Comparison of ENCODE assay signal across 11 mouse cellular contexts in the genomic region with DNA sequence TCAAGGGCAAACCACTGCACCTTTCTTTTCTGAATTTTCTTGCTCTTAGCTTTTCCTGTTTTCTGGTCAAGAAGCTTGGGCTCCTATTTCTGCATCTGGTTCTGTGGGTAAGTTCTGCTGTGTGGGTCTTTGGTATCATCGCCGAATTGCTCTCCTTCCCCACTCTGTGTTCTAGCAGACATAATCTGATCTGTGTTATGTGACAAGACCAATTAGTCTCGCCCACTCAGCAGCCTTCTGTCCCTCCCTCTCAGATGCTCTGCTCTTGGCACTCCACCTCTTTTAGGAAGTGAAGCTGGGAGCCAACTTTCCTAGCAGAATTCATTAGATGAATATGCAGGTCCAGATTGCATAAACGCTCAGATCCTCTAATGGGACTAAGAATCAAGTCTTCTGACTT.
DNase-seq lines count a peak whose midpoint lies in the region; ATAC-seq lines count a peak whose summit lies in the region.
"Had no signal": no experiment of that assay in that cellular context is flagged by ENCODE, and none has a peak within 500 bp of the region (broad histone marks: within the 10 kb centered on the region; RNA-seq: fewer than 3 reads in every experiment).

No protein-coding gene starts in this region.

- H3K36me3 ChIP-seq in forebrain, embryonic 14.5 days (ENCODE audit: control insufficient read depth, insufficient read depth, low read length): no peaks in the 10 kb centered on the region
- no peaks in the 10 kb centered on the region for H3K36me3 ChIP-seq in forebrain, embryonic 11.5 days (ENCODE audit: control insufficient read depth, insufficient read depth, low read length)
- H3K36me3 ChIP-seq in midbrain, embryonic 12.5 days: no peaks in the 10 kb centered on the region
- H3K36me3 ChIP-seq in midbrain, embryonic 16.5 days (ENCODE audit: control insufficient read depth, insufficient read depth, low read length): no peaks in the 10 kb centered on the region

- 68% methylated on average over 4 of the region's 4 CpGs for WGBS in forebrain, embryonic 14.5 days
- 85% methylated on average over 4 of the region's 4 CpGs for WGBS in forebrain, embryonic 11.5 days
- WGBS in midbrain, embryonic 12.5 days: 61% methylated on average over 4 of the region's 4 CpGs
- 50% methylated on average over 4 of the region's 4 CpGs for WGBS in midbrain, embryonic 16.5 days

- peak; percentile 44 for DNase-seq in forebrain, embryonic 14.5 days (ENCODE audit: low spot score)
- DNase-seq in forebrain, embryonic 11.5 days (ENCODE audit: low spot score): no peak
- peak; percentile 94 for DNase-seq in layer of hippocampus, adult 9-11 months
- DNase-seq in right cerebral cortex, postnatal 4 days: peak; percentile 2
- DNase-seq in adrenal gland, adult (ENCODE audit: inconsistent age in 2 of 2, low spot score in 1 of 2): no peak
- DNase-seq in kidney, adult 9 months: no peak
- DNase-seq: embryo, embryonic 11 days; kidney, adult 11 months; lung, postnatal 4 days had no signal

- no peak overlapping the region for H3K4me3 ChIP-seq in forebrain, embryonic 14.5 days (ENCODE audit: low read depth, low read length)
- no peak overlapping the region for H3K4me3 ChIP-seq in forebrain, embryonic 11.5 days (ENCODE audit: low read depth, low read length)
- no peak overlapping the region for H3K4me3 ChIP-seq in midbrain, embryonic 12.5 days
- no peak overlapping the region for H3K4me3 ChIP-seq in midbrain, embryonic 16.5 days (ENCODE audit: low read depth, low read length)

- no peaks in the 10 kb centered on the region for H3K9me3 ChIP-seq in forebrain, embryonic 14.5 days (replicated peaks; ENCODE audit: control insufficient read depth, low read length)
- no peaks in the 10 kb centered on the region for H3K9me3 ChIP-seq in forebrain, embryonic 11.5 days (ENCODE audit: control insufficient read depth, low read length)
- H3K9me3 ChIP-seq in midbrain, embryonic 12.5 days: no peaks in the 10 kb centered on the region
- H3K9me3 ChIP-seq in midbrain, embryonic 16.5 days (replicated peaks; ENCODE audit: control insufficient read depth, low read length, poor library complexity, severe bottlenecking): no peaks in the 10 kb centered on the region

- H3K4me2 ChIP-seq in forebrain, embryonic 14.5 days (ENCODE audit: low read length): no peak overlapping the region
- H3K4me2 ChIP-seq in forebrain, embryonic 11.5 days (ENCODE audit: low read depth, low read length, severe bottlenecking): no peak overlapping the region
- H3K4me2 ChIP-seq in midbrain, embryonic 12.5 days (replicated peaks): no peak overlapping the region
- no peak overlapping the region for H3K4me2 ChIP-seq in midbrain, embryonic 16.5 days (ENCODE audit: low read length)

- H3K9ac ChIP-seq in forebrain, embryonic 14.5 days (ENCODE audit: low read length): no peak overlapping the region
- H3K9ac ChIP-seq in forebrain, embryonic 11.5 days (ENCODE audit: low read length): no peak overlapping the region
- H3K9ac ChIP-seq in midbrain, embryonic 12.5 days (replicated peaks): no peak overlapping the region
- H3K9ac ChIP-seq in midbrain, embryonic 16.5 days (ENCODE audit: low read depth, low read length): no peak overlapping the region

- no peaks in the 10 kb centered on the region for H3K27me3 ChIP-seq in forebrain, embryonic 14.5 days (replicated peaks; ENCODE audit: control insufficient read depth, insufficient read depth, low read length)
- no peaks in the 10 kb centered on the region for H3K27me3 ChIP-seq in forebrain, embryonic 11.5 days (ENCODE audit: control insufficient read depth, insufficient read depth, low read length)
- H3K27me3 ChIP-seq in midbrain, embryonic 12.5 days: no peaks in the 10 kb centered on the region
- no peaks in the 10 kb centered on the region for H3K27me3 ChIP-seq in midbrain, embryonic 16.5 days (ENCODE audit: control insufficient read depth, insufficient read depth, low read depth, low read length)

- no peaks in the 10 kb centered on the region for H3K4me1 ChIP-seq in forebrain, embryonic 14.5 days (ENCODE audit: control insufficient read depth, insufficient read depth, low read length)
- H3K4me1 ChIP-seq in forebrain, embryonic 11.5 days (replicated peaks; ENCODE audit: control insufficient read depth, insufficient read depth, low read length): no peaks in the 10 kb centered on the region
- no peaks in the 10 kb centered on the region for H3K4me1 ChIP-seq in midbrain, embryonic 12.5 days
- H3K4me1 ChIP-seq in midbrain, embryonic 16.5 days (ENCODE audit: control insufficient read depth, insufficient read depth, low read length): no peaks in the 10 kb centered on the region

- no peak overlapping the region for H3K27ac ChIP-seq in forebrain, embryonic 14.5 days (ENCODE audit: low read depth, low read length)
- no peak overlapping the region for H3K27ac ChIP-seq in forebrain, embryonic 11.5 days (ENCODE audit: low read depth, low read length)
- H3K27ac ChIP-seq in midbrain, embryonic 12.5 days (replicated peaks): no peak overlapping the region
- no peak overlapping the region for H3K27ac ChIP-seq in midbrain, embryonic 16.5 days (ENCODE audit: low read length)

- no peak for ATAC-seq in forebrain, embryonic 14.5 days
- no peak for ATAC-seq in forebrain, embryonic 11.5 days (replicated peaks; ENCODE audit: low FRiP score)
- peak; percentile 66; the same call in 1 of the 2 replicates for ATAC-seq in midbrain, embryonic 12.5 days (ENCODE audit: low FRiP score, low read depth)
- no peak; the same call in 1 of the 2 replicates for ATAC-seq in midbrain, embryonic 16.5 days

Comparison
In these comparisons a context has a peak if more than half of its experiments do, and no peak if none do; other contexts are left out.
1. DNase-seq: peak in forebrain, embryonic 14.5 days (single experiment), layer of hippocampus, adult 9-11 months (single experiment) and right cerebral cortex, postnatal 4 days (single experiment); none in forebrain, embryonic 11.5 days (single experiment), adrenal gland, adult (0 of 2) and kidney, adult 9 months (single experiment).